Mouse (Mus musculus): Measurements from ENCODE around the gene Rnf220.

- TF ChIP-seq CTCF (IDR thresholded peaks at IDR 0.05; ENCODE audit: extremely low read depth, insufficient read length, insufficient replicate concordance, low read depth, low read length) (no peak), POLR2A (IDR thresholded peaks at IDR 0.05; ENCODE audit: low read depth, low read length) (no peak)
These were observed 178.3 kb downstream of the Rnf220 start for GRCm38 (mm10) chr4:117318508-117318907.

Measured in small intestine, adult 2 months (tissue).